Mouse (Mus musculus): ENCODE results near the gene Tram2. TPM values are rescaled to one million over a fixed set of nuclear protein-coding genes. Genes with fewer than 3 reads are reported as not detected.

Gene Tram2
- total RNA-seq, 2 experiments from 2014 or later: 2.7 to 3.9 TPM

DNA sequence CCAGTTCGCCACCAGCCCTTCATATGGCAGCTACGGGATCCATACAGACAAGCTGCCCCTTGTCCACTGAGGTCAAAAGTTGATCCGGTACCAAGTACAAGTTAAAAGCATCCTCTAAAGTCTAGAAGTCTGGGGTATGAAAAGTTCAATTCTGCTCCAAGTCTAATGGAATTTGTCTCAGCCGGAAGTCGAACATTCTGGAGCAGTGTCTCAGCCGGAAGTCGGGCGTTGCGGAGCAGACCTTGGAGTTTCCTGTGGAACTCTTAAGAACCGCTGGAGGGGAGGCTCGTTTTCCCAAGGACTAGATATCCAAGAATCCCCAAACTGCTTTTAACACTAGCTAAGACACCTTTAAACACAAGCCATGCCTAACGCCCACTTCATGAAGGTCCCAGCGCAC lies 8.4 kb downstream of the Tram2 start:
- intact Hi-C loops (cut with DNase I): no loop called here
- DNase-seq: no peak

DNA sequence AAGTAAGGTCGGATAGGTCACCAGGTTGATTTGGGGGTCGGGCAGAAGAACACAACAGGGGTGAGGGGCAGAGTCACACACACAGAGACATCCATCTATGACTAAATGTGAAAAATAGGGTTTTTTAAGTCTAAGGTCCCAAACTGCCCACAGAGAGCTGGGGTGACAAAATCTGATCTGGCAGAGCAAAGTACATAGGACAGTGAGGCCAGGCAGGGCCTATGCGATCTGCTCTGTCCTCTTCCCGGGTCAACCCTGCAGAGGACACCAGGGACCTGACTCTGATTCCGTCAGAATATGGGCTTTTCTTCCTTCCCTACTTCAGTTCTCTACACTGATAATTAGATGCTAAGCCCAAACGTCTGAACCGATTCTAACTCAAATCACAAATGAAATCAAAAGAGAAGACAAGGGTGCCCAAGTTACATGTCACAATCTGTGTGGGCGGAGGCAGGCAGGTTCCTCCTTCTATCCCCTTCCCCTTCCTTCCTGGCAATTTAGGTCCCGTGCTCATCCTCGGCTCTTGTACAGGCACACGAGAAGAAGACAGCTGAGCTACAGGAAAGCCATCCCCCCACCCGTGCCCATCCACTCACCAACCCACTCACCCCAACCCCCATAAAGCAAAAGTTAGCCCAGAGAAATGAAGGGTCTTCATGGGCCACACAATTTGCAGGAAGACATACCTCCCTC lies 9.1 kb downstream of the Tram2 start:
- intact Hi-C loops (cut with DNase I): no loop called here
- no peak for DNase-seq

DNA sequence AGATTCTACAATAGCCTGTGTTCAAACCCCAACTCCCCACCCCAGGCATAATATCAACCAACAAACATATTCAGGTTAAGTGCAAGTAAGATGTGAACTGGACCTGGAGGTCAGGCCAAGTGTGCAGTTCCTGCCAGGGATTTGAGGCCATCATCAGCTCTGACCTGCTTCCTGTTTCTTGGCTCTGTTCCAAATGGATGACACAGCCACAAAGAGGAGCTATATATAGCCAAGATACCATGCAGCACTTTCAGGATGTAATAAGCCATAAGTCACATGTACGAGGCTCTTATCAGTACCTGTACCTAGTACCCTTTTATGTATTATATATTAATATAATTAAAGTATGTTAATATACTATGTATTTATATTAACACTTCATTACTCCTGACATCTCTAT lies 10.5 kb downstream of the Tram2 start:
- no peak for DNase-seq
- intact Hi-C loops (cut with DNase I): no loop called here

DNA sequence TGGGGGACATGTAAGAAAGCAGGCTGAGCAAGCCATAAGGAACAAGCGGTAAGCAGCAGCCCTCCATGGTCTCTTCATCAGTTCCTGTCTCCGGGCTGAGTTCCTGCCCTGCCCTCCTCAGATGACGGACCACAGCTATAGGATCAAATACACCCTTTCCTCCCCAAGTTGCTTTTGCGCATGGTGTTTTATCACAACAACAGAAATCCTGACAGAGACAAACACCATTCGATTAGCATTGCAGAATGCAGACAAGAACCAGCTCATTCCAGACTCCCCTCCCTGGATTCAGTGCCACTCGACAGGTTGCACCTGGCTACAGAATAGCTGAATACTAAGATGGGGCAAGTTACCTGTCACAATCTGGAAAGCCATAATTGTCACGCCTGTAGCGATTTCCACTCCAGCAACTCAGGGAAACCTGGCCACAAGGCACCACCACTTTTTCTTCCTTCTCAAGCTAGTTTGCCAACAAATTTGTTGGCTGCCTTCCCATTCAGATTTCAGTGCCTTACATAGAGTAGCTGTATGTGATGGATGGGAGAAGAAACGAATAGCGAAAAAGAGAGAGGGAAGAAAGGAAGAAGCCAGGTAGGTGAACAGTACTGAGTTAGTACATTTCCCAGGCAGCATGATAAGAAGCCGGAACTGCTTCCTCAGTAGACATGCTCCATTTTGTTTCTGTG lies 11.3 kb downstream of the Tram2 start:
- DNase-seq: no peak
- intact Hi-C loops (cut with DNase I): no loop called here

DNA sequence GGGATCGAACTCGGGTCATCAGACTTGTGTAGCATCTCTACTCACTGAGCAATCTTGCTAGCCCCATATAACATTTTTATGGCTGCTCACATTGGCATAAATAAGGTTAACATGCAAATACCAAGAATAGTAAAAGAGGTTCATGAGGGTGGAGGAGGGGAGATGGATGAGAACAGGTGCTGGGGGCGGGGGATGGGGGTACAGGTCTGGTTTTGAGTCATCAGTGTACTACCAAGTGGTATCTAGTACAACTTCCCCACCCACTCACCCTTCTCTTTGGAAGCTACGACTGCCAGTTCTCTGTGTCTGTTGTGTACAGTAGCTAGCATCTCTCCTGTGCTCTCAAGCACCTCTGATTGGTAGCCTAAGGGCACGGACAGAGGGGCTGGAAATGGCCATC lies 14.9 kb downstream of the Tram2 start:
- no peak for DNase-seq
- intact Hi-C loops (cut with DNase I): no loop called here

DNA sequence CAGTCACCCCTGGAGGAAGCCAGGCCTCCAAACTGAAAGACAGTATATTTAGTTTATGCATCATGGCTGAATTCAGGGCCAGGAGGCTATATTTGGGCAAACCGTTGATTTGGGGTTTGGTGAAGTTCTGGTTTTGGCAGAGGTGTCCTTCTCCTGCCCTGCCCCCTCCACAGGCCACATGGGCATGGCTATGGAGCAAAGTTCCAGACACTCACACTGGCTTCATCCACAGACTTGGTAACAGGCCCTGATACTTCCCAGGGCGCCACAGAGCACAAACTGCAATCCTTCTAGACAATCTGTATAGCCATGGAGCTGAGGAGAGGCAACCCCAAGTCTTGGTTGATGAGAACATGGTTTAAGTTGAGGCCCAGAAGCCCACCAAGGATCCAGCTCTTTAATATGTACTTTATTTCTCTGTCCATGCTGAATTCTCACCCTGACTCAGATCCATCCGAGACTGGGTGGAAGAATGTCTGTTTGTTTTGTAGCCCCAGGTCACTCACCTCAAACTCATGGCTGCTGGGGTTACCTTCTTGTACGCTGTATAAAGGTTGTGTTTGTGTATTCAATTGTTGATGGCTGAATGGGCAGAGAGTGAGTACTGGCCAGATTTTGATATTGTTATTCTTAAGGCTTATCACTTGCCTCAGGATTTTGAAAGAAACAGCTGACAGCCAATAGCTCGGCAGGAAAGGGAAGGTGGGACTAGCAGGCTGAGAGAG lies 19.5 kb downstream of the Tram2 start:
- DNase-seq: no peak
- intact Hi-C loops (cut with DNase I): no loop called here

DNA sequence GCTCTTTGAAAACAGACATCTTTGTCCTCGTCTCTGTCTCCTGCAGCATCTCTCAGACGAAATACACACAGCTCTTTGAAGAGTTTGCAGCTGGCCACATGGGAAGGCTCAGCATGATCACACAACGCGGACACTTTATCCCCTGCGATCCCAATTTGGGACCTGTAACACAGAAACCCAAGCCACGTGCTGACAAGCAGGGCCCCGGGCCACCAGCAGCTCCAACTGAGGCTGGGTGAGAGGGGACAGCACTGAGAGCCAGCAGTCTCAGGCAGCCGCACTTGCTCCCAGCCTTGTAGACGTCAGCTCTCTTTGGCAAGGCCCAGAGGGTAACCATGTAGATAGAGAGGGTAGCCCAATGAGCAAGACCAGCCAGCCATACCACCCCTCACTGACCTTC lies 26.0 kb downstream of the Tram2 start:
- intact Hi-C loops (cut with DNase I): no loop called here
- DNase-seq: no peak

DNA sequence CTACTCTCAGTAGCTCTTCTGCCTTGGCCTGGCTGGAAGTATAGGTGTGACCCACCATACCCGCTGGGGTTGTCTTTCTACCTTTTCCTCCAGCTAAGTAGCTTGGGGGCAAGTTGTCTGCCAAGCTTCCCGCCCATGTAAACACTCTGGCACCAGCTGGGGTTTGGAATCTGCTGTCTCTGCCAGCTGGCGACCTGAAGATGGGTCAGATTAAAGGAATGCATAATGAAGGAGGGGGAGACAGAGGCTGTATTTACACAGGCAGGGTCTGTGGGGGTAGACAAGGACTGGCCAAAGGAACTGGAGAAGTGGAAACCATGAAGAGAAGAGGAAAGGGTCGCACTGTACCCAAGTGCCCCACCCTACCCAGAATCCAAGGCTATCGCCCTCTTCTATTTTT lies 26.4 kb downstream of the Tram2 start:
- intact Hi-C loops (cut with DNase I): no loop called here

DNA sequence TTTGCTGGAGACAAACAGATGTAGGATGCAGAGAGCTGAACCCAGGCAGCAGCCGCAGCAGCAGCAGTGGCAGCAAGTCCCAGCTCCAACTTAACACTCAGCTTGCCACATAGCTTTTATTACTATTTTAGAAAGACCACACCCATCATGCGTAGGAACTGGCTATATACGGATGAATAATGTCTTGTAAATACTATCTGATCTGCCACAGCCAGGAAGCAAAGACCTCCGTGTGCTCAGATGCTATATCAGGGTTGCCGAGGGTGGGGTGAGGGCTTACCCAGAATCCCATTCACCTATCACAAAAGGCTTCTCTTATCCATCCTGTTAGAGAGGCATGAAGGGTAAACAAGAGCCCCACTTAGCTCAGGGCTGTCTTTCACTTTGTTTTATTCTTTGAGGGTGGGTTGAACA lies 26.9 kb downstream of the Tram2 start:
- intact Hi-C loops (cut with DNase I): no loop called here
- DNase-seq: no peak

More for the DNA sequence above, 26.4 kb downstream of the Tram2 start:
- DNase-seq: no peak

DNA sequence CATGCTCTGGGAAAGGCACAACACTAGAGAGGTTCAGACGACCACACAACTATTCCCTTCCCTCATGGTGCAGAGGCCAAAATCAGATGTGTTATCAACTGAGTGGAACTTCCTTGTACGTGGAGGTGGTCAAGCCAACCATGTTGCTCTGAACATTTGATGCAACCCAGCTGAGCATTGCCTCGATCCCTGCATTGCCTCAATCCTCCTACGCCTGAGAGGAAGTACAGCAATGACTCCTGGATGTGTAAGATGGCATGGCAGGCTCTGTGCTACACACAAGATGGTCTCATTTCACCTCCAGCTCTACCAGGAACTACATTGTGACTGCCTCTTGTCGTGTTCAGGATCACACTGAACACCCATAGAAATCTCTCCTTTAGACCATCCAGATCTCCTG lies 30.0 kb downstream of the Tram2 start:
- intact Hi-C loops (cut with DNase I): no loop called here
- DNase-seq: no peak

DNA sequence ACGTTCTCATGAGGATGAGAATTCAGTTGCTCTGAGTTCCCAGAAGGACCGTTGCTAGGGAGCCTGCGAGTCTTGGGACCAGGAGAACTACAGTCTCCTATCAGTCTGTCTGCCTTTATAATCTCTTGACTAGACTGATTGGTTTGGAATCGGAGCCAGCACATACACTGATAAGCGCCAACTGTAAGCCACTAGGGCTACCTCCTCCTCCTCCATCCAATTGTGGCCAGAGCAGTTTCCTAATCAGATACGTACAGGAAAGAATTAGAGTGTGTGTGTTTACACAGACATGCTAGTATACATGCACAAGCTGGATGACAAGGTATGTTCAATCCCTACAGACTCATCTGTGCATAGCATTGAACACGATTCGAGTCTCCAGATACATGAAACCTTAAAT lies 30.6 kb downstream of the Tram2 start:
- intact Hi-C loops (cut with DNase I): no loop called here

DNA sequence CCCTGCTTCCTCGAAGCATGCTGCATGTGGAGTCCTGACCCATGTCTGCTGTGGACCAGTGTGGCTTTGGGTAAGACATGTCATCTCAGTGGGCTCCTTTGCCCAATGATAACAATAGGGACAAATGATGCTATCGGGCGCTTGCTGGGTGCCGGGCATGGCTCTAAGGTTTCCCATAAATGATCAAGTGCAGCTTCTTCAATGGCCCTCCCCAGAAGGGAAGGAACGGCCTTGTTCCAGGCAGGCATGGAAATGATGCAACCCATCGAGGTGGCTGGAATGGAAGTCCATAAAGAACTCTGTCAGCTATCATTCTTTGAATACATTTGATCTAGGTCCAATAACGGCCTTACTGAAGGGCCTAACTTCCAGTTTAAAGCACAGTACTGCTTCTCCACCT lies 36.6 kb downstream of the Tram2 start:
- intact Hi-C loops (cut with DNase I): no loop called here
- no peak for DNase-seq

More for the DNA sequence above, 30.6 kb downstream of the Tram2 start:
- DNase-seq: no peak

DNA sequence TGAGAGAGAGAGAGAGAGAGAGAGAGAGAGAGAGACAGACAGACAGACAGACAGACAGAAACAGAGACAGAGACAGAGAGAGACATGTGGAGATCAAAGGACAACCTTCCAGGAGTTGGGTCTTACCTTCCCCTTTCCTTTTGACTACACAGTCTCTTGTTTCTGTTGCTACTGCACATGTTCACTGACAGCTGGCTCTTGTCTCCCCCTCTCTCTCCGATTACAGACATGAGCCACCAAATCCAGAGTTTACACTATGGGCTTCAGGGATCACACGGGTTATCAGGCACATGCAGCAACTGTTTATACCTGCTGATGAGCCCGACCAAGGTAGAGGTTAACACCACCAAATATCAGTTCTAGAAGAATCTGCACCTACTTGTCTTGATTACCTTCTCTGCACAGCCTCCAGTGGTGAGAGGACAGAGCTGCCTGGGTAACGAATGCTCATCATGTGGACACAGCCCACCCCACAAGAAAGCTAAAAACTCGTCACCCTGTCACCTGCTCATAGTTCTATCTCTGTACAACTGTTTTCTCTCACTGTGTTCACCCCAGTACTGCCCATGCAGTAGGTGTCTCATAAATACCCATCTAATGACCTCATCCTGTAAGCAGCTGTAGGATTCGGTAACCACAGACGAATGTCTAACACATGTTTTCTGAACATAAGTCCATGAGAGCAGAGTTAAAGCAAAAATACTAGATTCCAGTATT lies 38.3 kb downstream of the Tram2 start:
- DNase-seq: no peak
- intact Hi-C loops (cut with DNase I): no loop called here

DNA sequence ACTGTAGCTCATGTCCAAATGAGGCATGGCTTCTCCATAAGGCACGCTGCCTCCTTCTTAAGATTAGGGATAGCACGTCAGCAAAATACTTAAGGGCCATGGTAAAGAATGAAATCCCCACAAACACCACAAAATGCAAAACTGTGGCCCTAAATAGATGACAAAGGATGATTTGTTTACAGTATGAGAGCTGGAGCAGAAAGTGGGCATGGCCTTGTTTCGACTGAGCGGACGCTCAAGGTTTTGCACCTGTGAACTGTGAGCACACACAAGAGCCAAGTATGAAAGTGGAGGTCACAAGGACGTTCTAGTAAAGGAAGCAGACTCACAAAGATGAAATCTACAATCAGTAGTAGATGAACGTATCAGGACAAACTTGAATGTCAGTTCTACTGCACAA lies 38.9 kb downstream of the Tram2 start:
- no peak for DNase-seq
- intact Hi-C loops (cut with DNase I): no loop called here

DNA sequence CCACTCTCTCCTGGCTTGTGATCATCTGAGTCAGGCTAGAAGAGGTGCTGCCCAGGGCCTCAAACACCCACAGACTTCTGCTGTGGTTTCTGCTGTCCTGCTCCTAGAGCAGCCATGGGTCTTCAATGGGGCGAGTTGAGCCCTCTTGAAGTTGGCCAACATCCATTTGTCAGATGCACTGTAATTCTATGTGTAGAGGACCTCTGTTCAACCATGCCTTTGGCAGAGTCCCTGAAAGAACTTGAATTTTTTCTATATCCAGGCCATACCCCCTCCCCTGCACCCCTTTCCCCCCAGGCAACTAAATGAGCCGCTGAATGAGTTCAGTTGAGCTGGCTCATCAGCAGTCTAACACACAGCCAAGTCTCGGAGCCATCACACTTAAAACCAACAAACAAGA lies 39.5 kb downstream of the Tram2 start:
- intact Hi-C loops (cut with DNase I): no loop called here
- no peak for DNase-seq

DNA sequence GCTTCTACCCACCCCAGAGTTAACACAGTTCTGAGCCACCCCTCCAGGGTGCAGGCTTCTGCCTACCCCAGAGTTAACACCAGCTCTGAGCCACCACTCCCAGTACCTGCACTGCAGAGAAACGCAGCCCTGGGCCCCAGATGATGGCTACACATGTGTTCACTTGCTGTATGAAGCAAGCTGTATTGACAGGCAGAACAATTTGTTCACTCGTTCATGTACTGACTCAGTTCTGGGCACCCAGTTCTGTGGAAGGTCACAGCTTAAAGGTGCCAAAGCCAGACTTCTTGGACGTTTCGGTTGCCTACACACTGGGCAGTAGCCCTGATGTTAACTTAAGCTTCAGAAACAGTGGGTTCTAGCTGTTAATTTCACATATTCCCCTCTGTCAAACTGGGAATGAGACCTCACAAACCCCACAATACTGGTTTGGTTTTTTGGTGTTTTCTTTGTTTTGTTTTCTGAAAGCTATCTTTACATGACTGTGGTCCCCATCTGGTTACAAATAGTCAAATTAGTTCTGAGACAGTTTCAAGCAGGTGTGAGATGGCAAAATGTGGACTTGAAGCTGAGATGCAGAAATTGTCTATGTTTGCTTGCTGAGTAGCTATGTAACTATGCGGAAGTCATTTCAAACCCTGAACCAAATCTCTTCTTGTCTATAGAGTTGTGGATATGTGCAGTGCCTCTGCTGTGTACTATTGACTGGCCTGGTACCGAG lies 41.0 kb downstream of the Tram2 start:
- DNase-seq: no peak
- intact Hi-C loops (cut with DNase I): no loop called here

DNA sequence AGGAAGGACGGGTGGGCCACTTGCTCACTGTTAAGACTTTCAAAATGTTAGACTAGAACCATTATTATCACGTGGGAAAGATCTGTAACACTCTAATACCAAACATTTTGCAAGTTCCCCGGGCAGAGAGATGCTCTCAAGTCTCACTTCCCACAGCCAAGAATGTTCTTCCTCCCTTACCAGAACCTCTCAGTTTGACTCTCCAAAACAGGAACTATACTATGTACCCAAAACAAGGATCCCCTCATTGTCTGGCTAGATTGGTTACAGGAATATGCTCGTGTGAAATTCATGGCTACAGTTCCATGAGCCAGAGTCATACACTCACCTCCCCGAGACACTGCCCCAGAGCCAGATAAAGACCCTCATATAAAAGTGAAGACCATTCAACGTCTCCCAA lies 43.2 kb downstream of the Tram2 start:
- no peak for DNase-seq

DNA sequence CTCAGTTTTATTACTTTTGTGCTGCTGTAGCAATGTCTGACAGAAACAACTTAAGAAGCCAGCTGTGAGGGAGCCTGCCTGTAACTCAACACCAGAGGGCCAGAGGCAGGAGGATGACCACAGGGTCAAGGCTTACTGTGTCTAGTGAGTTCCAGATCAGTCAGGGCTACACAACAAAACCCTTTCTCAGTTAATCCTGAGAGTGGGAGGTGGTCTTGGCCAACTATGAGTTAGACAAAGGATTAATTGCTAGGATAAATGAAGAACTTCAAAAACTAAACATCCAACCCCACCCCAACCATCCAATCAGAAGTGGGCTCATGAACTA lies 45.3 kb downstream of the Tram2 start:
- no peak for DNase-seq
- intact Hi-C loops (cut with DNase I): no loop called here

More for the DNA sequence above, 43.2 kb downstream of the Tram2 start:
- intact Hi-C loops (cut with DNase I): no loop called here

DNA sequence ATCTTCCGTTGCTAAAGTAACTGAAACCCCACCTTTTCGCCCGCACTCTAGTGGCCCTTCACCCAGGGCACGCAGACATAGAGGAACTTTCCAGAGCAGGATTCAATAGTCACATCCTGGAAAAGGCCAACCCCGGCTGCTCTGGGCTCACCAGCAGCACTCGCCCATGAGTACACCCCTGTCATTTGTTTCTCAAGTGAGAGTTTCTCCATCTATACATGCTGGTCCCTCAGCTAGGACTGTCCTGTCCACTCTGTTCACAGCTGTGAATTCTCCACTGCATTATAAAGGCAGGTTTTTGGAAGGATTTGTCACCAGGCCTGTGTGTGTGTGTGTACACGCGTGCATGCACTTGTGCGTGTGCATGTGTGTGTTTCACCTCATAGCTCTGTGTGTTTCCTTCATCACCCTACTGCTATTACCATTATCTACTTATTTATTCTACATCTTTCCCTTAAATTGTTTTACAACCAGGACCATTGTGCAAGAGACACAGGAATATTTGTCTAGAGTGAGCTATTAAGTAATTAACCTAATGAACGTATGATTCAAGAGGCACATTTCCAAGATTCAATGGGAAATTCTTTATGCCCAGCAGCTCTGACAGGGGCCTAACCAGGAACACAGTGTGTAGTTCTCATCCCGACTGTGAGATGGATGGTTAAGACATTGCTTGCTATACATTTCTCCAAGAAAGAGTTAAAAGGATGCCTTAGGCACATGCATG lies 45.8 kb downstream of the Tram2 start:
- intact Hi-C loops (cut with DNase I): no loop called here
- DNase-seq: no peak

DNA sequence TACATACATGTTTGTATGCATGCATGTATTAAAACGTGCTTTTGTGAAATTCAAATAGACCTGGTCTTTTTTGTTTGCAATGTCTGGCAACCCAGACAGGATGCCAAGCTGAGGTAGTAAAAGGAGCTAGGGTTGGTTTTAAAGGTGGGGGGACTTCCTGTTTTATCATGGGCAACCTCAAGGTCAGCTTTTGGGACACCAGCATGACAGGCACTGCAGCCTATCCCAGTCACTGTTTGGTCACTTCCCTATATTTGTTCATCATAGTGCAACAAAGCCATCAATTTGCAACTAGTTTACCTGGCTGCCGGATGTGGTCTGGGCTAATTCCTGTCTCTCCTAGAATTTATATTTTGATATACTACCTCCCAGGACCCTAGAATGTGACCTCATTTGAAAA lies 47.4 kb downstream of the Tram2 start:
- intact Hi-C loops (cut with DNase I): no loop called here
- no peak for DNase-seq
